Mouse (Mus musculus): Measurements from ENCODE around the gene Palld. TPM values are rescaled to one million over a fixed set of nuclear protein-coding genes. Genes with fewer than 3 reads are reported as not detected.

Palld gene
- polyA plus RNA-seq, 1 experiment from 2014 or later = 62.2 TPM

GRCm38 (mm10) chr8:61535472-61535871, 367.0 kb downstream of the Palld start:
- Histone ChIP-seq H3K9me3 (no peaks in the 10 kb centered on the region), H3K27ac (replicated peaks) (no peak overlapping the region), H3K4me1 (peaks cover 10% of the 10 kb centered on the region; the same call in 1 of the 2 replicates), H3K36me3 (replicated peaks) (peaks cover 80% of the 10 kb centered on the region), H3K4me3 (no peak overlapping the region), H3K27me3 (replicated peaks; ENCODE audit: low read depth, poor library complexity, severe bottlenecking) (no peaks in the 10 kb centered on the region)
- 75% methylated on average over 11 of the region's 11 CpGs for WGBS
- DNase-seq (ENCODE audit: low spot score) = no peak

- H3K4me3 ChIP-seq = no peak overlapping the region
- H3K27ac ChIP-seq (replicated peaks) = no peak overlapping the region
- peaks cover 10% of the 10 kb centered on the region; the same call in 1 of the 2 replicates for H3K4me1 ChIP-seq
- H3K9me3 ChIP-seq = no peaks in the 10 kb centered on the region
- whole genome bisulfite sequencing = 40% methylated on average over 16 of the region's 16 CpGs
- peak; percentile 28 for DNase-seq (ENCODE audit: low spot score)
- no peaks in the 10 kb centered on the region for H3K27me3 ChIP-seq (replicated peaks; ENCODE audit: low read depth, poor library complexity, severe bottlenecking)
- peaks cover 94% of the 10 kb centered on the region for H3K36me3 ChIP-seq (replicated peaks)
Observed at GRCm38 (mm10) chr8:61533356-61533926, 369.0 kb downstream of the Palld start.

- Histone ChIP-seq H3K4me1 (peaks cover 7% of the 10 kb centered on the region; the same call in 1 of the 2 replicates), H3K27ac (replicated peaks) (no peak overlapping the region), H3K27me3 (replicated peaks; ENCODE audit: low read depth, poor library complexity, severe bottlenecking) (no peaks in the 10 kb centered on the region), H3K9me3 (no peaks in the 10 kb centered on the region), H3K36me3 (replicated peaks) (peaks cover 94% of the 10 kb centered on the region), H3K4me3 (no peak overlapping the region)
- WGBS = 80% methylated on average over 5 of the region's 5 CpGs
- DNase-seq (ENCODE audit: low spot score) = no peak
Observed at GRCm38 (mm10) chr8:61532831-61533230, 369.7 kb downstream of the Palld start.

- Histone ChIP-seq H3K9me3 (no peaks in the 10 kb centered on the region), H3K36me3 (replicated peaks) (peaks cover 95% of the 10 kb centered on the region), H3K4me1 (peaks cover 6% of the 10 kb centered on the region; the same call in 1 of the 2 replicates), H3K27me3 (replicated peaks; ENCODE audit: low read depth, poor library complexity, severe bottlenecking) (no peaks in the 10 kb centered on the region), H3K4me3 (no peak overlapping the region), H3K27ac (replicated peaks) (no peak overlapping the region)
- peak; percentile 27 for DNase-seq (ENCODE audit: low spot score)
- 63% methylated on average over 22 of the region's 22 CpGs for WGBS
Observed at GRCm38 (mm10) chr8:61531944-61532795, 370.3 kb downstream of the Palld start.

GRCm38 (mm10) chr8:61528642-61529041, 373.8 kb downstream of the Palld start:
- 87% methylated on average over 6 of the region's 6 CpGs for WGBS
- no peak for DNase-seq (ENCODE audit: low spot score)
- H3K27me3 ChIP-seq (replicated peaks; ENCODE audit: low read depth, poor library complexity, severe bottlenecking) = no peaks in the 10 kb centered on the region
- peaks cover 3% of the 10 kb centered on the region; the same call in 1 of the 2 replicates for H3K4me1 ChIP-seq
- peaks cover 96% of the 10 kb centered on the region for H3K36me3 ChIP-seq (replicated peaks)
- no peak overlapping the region for H3K4me3 ChIP-seq
- H3K27ac ChIP-seq (replicated peaks) = no peak overlapping the region
- H3K9me3 ChIP-seq = no peaks in the 10 kb centered on the region

GRCm38 (mm10) chr8:61528197-61528596, 374.3 kb downstream of the Palld start:
- no peaks in the 10 kb centered on the region for H3K27me3 ChIP-seq (replicated peaks; ENCODE audit: low read depth, poor library complexity, severe bottlenecking)
- no peaks in the 10 kb centered on the region for H3K4me1 ChIP-seq
- no peaks in the 10 kb centered on the region for H3K9me3 ChIP-seq
- no peak overlapping the region for H3K4me3 ChIP-seq
- DNase-seq (ENCODE audit: low spot score) = no peak
- WGBS = 92% methylated on average over 9 of the region's 9 CpGs
- peaks cover 97% of the 10 kb centered on the region for H3K36me3 ChIP-seq (replicated peaks)
- H3K27ac ChIP-seq (replicated peaks) = no peak overlapping the region

- H3K4me1 ChIP-seq = no peaks in the 10 kb centered on the region
- 92% methylated on average over 14 of the region's 14 CpGs for WGBS
- H3K4me3 ChIP-seq = no peak overlapping the region
- H3K27me3 ChIP-seq (replicated peaks; ENCODE audit: low read depth, poor library complexity, severe bottlenecking) = no peaks in the 10 kb centered on the region
- DNase-seq (ENCODE audit: low spot score) = no peak
- H3K9me3 ChIP-seq = no peaks in the 10 kb centered on the region
- H3K36me3 ChIP-seq (replicated peaks) = peaks cover 97% of the 10 kb centered on the region
- no peak overlapping the region for H3K27ac ChIP-seq (replicated peaks)
Observed at GRCm38 (mm10) chr8:61527037-61527436, 375.5 kb downstream of the Palld start.

- Histone ChIP-seq H3K9me3 (no peaks in the 10 kb centered on the region), H3K4me1 (0 out of 2 replicates have a peak, but pooled peaks cover 4% of the 10 kb centered on the region), H3K4me3 (no peak overlapping the region), H3K27ac (replicated peaks) (no peak overlapping the region), H3K36me3 (replicated peaks) (peaks cover 94% of the 10 kb centered on the region), H3K27me3 (replicated peaks; ENCODE audit: low read depth, poor library complexity, severe bottlenecking) (no peaks in the 10 kb centered on the region)
- WGBS = 21% methylated on average over 1 of the region's 1 CpGs
- no peak for DNase-seq (ENCODE audit: low spot score)
Observed at GRCm38 (mm10) chr8:61522132-61522531, 380.4 kb downstream of the Palld start.

GRCm38 (mm10) chr8:61517502-61518185, 384.8 kb downstream of the Palld start:
- Histone ChIP-seq H3K27me3 (replicated peaks; ENCODE audit: low read depth, poor library complexity, severe bottlenecking) (no peaks in the 10 kb centered on the region), H3K36me3 (replicated peaks) (peaks cover 87% of the 10 kb centered on the region), H3K4me1 (peaks cover 10% of the 10 kb centered on the region; the same call in 1 of the 2 replicates), H3K9me3 (no peaks in the 10 kb centered on the region), H3K27ac (replicated peaks) (no peak overlapping the region), H3K4me3 (no peak overlapping the region)
- no peak for DNase-seq (ENCODE audit: low spot score)
- WGBS = 72% methylated on average over 14 of the region's 14 CpGs

GRCm38 (mm10) chr8:61516745-61517501, 385.6 kb downstream of the Palld start:
- DNase-seq (ENCODE audit: low spot score) = no peak
- peaks cover 87% of the 10 kb centered on the region for H3K36me3 ChIP-seq (replicated peaks)
- H3K27ac ChIP-seq (replicated peaks) = no peak overlapping the region; the same call in 1 of the 2 replicates
- no peaks in the 10 kb centered on the region for H3K27me3 ChIP-seq (replicated peaks; ENCODE audit: low read depth, poor library complexity, severe bottlenecking)
- peaks cover 10% of the 10 kb centered on the region; the same call in 1 of the 2 replicates for H3K4me1 ChIP-seq
- H3K4me3 ChIP-seq = no peak overlapping the region
- 87% methylated on average over 8 of the region's 8 CpGs for WGBS
- H3K9me3 ChIP-seq = no peaks in the 10 kb centered on the region

- peaks cover 10% of the 10 kb centered on the region; the same call in 1 of the 2 replicates for H3K4me1 ChIP-seq
- peak overlapping the region; percentile 11; the same call in 1 of the 2 replicates for H3K27ac ChIP-seq (replicated peaks)
- peaks cover 87% of the 10 kb centered on the region for H3K36me3 ChIP-seq (replicated peaks)
- WGBS = 49% methylated on average over 25 of the region's 25 CpGs
- H3K27me3 ChIP-seq (replicated peaks; ENCODE audit: low read depth, poor library complexity, severe bottlenecking) = no peaks in the 10 kb centered on the region
- no peak overlapping the region for H3K4me3 ChIP-seq
- DNase-seq (ENCODE audit: low spot score) = peak; percentile 83
- no peaks in the 10 kb centered on the region for H3K9me3 ChIP-seq
Observed at GRCm38 (mm10) chr8:61515931-61516744, 386.4 kb downstream of the Palld start.

Data from embryonic facial prominence, embryonic 10.5 days (tissue).